Mouse (Mus musculus) kidney, adult 2 months (tissue): ENCODE results near the gene Slc22a3.

ENCODE experiments used
- CTCF ChIP-seq: fragments of 200-500 bp; conservative IDR thresholded peaks from 2 replicates; pipeline ENCODE4 v1.5.1; 2011; ENCODE audit warnings: low read depth, mild to moderate bottlenecking, control low read depth, low read length, moderate library complexity, mixed read lengths; ENCODE audit not compliant: insufficient read depth, insufficient read length
- POLR2A ChIP-seq: fragments of 200-500 bp; IDR thresholded peaks from one replicate; pipeline ENCODE4 v1.6.1; 2011; ENCODE audit warnings: low read depth, low read length, control low read depth

GRCm38 (mm10) chr17:12485657-12486056 is 21.8 kb downstream of the Slc22a3 start:
- no peak for TF ChIP-seq CTCF
- TF ChIP-seq POLR2A: no peak
